ENCODE assay signal across 29 mouse cellular contexts in the genomic region with DNA sequence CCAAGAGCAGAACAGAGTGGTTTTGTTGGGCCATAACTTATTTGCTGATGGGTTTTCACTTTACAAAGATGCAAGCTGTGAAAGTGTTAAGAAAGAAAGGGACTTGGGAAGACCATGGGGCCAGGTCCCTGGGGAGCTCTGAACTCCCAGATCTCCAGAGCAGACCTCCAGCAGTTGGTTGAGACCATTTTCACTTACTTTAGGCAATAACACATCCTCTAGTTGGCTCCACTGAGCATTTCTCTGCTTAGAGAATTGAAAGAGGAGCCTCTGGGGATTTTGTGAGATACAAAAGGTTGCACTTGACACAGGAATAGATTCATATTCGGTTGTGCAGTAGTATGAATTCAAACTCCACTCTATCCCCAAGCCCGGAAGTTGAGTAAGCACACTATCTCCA.
DNase-seq lines count a peak whose midpoint lies in the region; ATAC-seq and TF ChIP-seq lines count a peak whose summit lies in the region.
"Had no signal": no experiment of that assay in that cellular context is flagged by ENCODE, and none has a peak within 500 bp of the region (broad histone marks: within the 10 kb centered on the region; RNA-seq: fewer than 3 reads in every experiment).

No protein-coding gene starts in this region.

- DNase-seq in midbrain, embryonic 14.5 days: peak; percentile 35
- DNase-seq in midbrain, embryonic 10.5 days (ENCODE audit: low spot score): no peak
- no peak for DNase-seq in CH12.LX (ENCODE audit: extremely low read depth)
- DNase-seq in cerebellum, postnatal 4 days (ENCODE audit: low spot score in 2 of 2): no peak
- DNase-seq in stomach, postnatal 0 days (ENCODE audit: low spot score): no peak
- DNase-seq: adrenal gland, adult 8-10 months; cerebellum, adult 8-10 months; cerebellum, postnatal 25 days; gastrocnemius, postnatal 10 days; heart, postnatal 36 days; kidney, adult 11 months; kidney, postnatal 36 days; layer of hippocampus, adult 9-11 months; liver, embryonic 13.5 days; lung, postnatal 10 days; right cerebral cortex, postnatal 14 days; thymus, postnatal 14 days had no signal

- H3K4me2 ChIP-seq in intestine, postnatal 0 days (replicated peaks; ENCODE audit: low read depth): no peak overlapping the region
- H3K4me2 ChIP-seq in intestine, embryonic 16.5 days (ENCODE audit: low read depth, low read length): no peak overlapping the region
- no peak overlapping the region for H3K4me2 ChIP-seq in midbrain, embryonic 14.5 days (ENCODE audit: low read length)
- H3K4me2 ChIP-seq in CH12.LX (ENCODE audit: insufficient read depth, low read depth, poor library complexity, severe bottlenecking): no peak overlapping the region
- no peak overlapping the region for H3K4me2 ChIP-seq in stomach, postnatal 0 days (replicated peaks; ENCODE audit: low read depth)
- H3K4me2 ChIP-seq: embryonic facial prominence, embryonic 13.5 days; heart, embryonic 11.5 days; hindbrain, embryonic 12.5 days; kidney, embryonic 15.5 days; limb, embryonic 15.5 days; liver, embryonic 13.5 days; neural tube, embryonic 15.5 days had no signal

- H3K4me3 ChIP-seq in intestine, postnatal 0 days (ENCODE audit: low read depth, low read length): no peak overlapping the region
- H3K4me3 ChIP-seq in intestine, embryonic 16.5 days (ENCODE audit: low read length): no peak overlapping the region
- no peak overlapping the region for H3K4me3 ChIP-seq in midbrain, embryonic 14.5 days (replicated peaks; ENCODE audit: low read depth, low read length)
- H3K4me3 ChIP-seq in midbrain, embryonic 10.5 days: no peak overlapping the region
- no peak overlapping the region for H3K4me3 ChIP-seq in CH12.LX (replicated peaks in 1 of 3; ENCODE audit: low read depth in 2 of 3, low read length in 2 of 3, poor library complexity in 1 of 3)
- no peak overlapping the region for H3K4me3 ChIP-seq in stomach, postnatal 0 days (ENCODE audit: low read depth, low read length)
- H3K4me3 ChIP-seq: embryonic facial prominence, embryonic 13.5 days; hindbrain, embryonic 12.5 days; kidney, embryonic 15.5 days; limb, embryonic 10.5 days; limb, embryonic 15.5 days; liver, embryonic 13.5 days; neural tube, embryonic 15.5 days had no signal

- no peaks in the 10 kb centered on the region for H3K79me2 ChIP-seq in CH12.LX (replicated peaks; ENCODE audit: control insufficient read depth, extremely low read depth, insufficient read depth, poor library complexity, severe bottlenecking)

- H3K27ac ChIP-seq in intestine, postnatal 0 days (ENCODE audit: low read depth, low read length): no peak overlapping the region
- no peak overlapping the region for H3K27ac ChIP-seq in intestine, embryonic 16.5 days (ENCODE audit: low read length)
- H3K27ac ChIP-seq in midbrain, embryonic 14.5 days (replicated peaks; ENCODE audit: low read depth, low read length): no peak overlapping the region
- H3K27ac ChIP-seq in midbrain, embryonic 10.5 days (replicated peaks): no peak overlapping the region
- H3K27ac ChIP-seq in CH12.LX (ENCODE audit: insufficient read depth, low read depth): no peak overlapping the region
- no peak overlapping the region for H3K27ac ChIP-seq in stomach, postnatal 0 days (replicated peaks)
- H3K27ac ChIP-seq: embryonic facial prominence, embryonic 13.5 days; hindbrain, embryonic 12.5 days; hindbrain, postnatal 0 days; kidney, embryonic 15.5 days; limb, embryonic 10.5 days; limb, embryonic 15.5 days; liver, embryonic 13.5 days; neural tube, embryonic 15.5 days had no signal

- dilution Hi-C loops in CH12.LX (cut with MboI; ENCODE audit: extremely low pct_ligation_motif_present, extremely low pct_unique_long_range_greater_than_20kb, low sequenced_read_pairs): no loop called here

- no peak for TF ChIP-seq EP300 in CH12.LX (IDR thresholded peaks at IDR 0.05; ENCODE audit: low read length)
- TF ChIP-seq EP300 in stomach, postnatal 0 days (optimal IDR thresholded peaks at IDR 0.05): no peak

- in situ Hi-C loops in CH12.LX (cut with MboI; ENCODE audit: low pct_ligation_motif_present, low pct_unique_long_range_greater_than_20kb, low sequenced_read_pairs): no loop called here

- no peak overlapping the region for H3K9ac ChIP-seq in intestine, postnatal 0 days (ENCODE audit: low read depth, low read length)
- H3K9ac ChIP-seq in intestine, embryonic 16.5 days (ENCODE audit: low read depth, low read length): no peak overlapping the region
- H3K9ac ChIP-seq in midbrain, embryonic 14.5 days (replicated peaks; ENCODE audit: low read length): no peak overlapping the region
- H3K9ac ChIP-seq in CH12.LX (ENCODE audit: insufficient read depth, low read depth): no peak overlapping the region
- H3K9ac ChIP-seq in stomach, postnatal 0 days (ENCODE audit: low read length): no peak overlapping the region
- H3K9ac ChIP-seq: embryonic facial prominence, embryonic 13.5 days; hindbrain, embryonic 12.5 days; kidney, embryonic 15.5 days; limb, embryonic 15.5 days; liver, embryonic 13.5 days; neural tube, embryonic 15.5 days had no signal

- 81% methylated on average over 2 of the region's 2 CpGs for WGBS in intestine, postnatal 0 days
- WGBS in intestine, embryonic 16.5 days: 86% methylated on average over 2 of the region's 2 CpGs
- WGBS in midbrain, embryonic 14.5 days: 85% methylated on average over 2 of the region's 2 CpGs
- 85% methylated on average over 2 of the region's 2 CpGs for WGBS in midbrain, embryonic 10.5 days
- WGBS in stomach, postnatal 0 days: 74% methylated on average over 2 of the region's 2 CpGs

- TF ChIP-seq POLR2A in CH12.LX (IDR thresholded peaks at IDR 0.05; ENCODE audit: low read depth, low read length): no peak

- no peaks in the 10 kb centered on the region for H3K9me3 ChIP-seq in intestine, postnatal 0 days (ENCODE audit: control insufficient read depth)
- no peaks in the 10 kb centered on the region for H3K9me3 ChIP-seq in intestine, embryonic 16.5 days (ENCODE audit: control insufficient read depth, low read length)
- H3K9me3 ChIP-seq in midbrain, embryonic 14.5 days (ENCODE audit: control insufficient read depth, low read length): no peaks in the 10 kb centered on the region
- H3K9me3 ChIP-seq in midbrain, embryonic 10.5 days (replicated peaks): no peaks in the 10 kb centered on the region
- H3K9me3 ChIP-seq in CH12.LX (replicated peaks; ENCODE audit: low read length): no peaks in the 10 kb centered on the region
- no peaks in the 10 kb centered on the region for H3K9me3 ChIP-seq in stomach, postnatal 0 days (ENCODE audit: control insufficient read depth, low read length)
- H3K9me3 ChIP-seq: embryonic facial prominence, embryonic 13.5 days; hindbrain, embryonic 12.5 days; kidney, embryonic 15.5 days; limb, embryonic 10.5 days; limb, embryonic 15.5 days; liver, embryonic 13.5 days; neural tube, embryonic 15.5 days had no signal

- TF ChIP-seq RAD21 in CH12.LX (IDR thresholded peaks at IDR 0.05; ENCODE audit: low read depth, low read length): no peak; the same call in 1 of the 2 replicates

- H3K36me3 ChIP-seq in intestine, postnatal 0 days (ENCODE audit: control insufficient read depth, insufficient read depth): no peaks in the 10 kb centered on the region
- no peaks in the 10 kb centered on the region for H3K36me3 ChIP-seq in intestine, embryonic 16.5 days (ENCODE audit: control insufficient read depth, insufficient read depth, low read length)
- no peaks in the 10 kb centered on the region for H3K36me3 ChIP-seq in midbrain, embryonic 14.5 days (ENCODE audit: control insufficient read depth, insufficient read depth, low read length)
- H3K36me3 ChIP-seq in midbrain, embryonic 10.5 days: peaks cover 9% of the 10 kb centered on the region; the same call in 1 of the 2 replicates
- no peaks in the 10 kb centered on the region for H3K36me3 ChIP-seq in CH12.LX (replicated peaks in 1 of 2; ENCODE audit: control insufficient read depth in 1 of 2, insufficient read depth in 1 of 2, low read length in 1 of 2)
- no peaks in the 10 kb centered on the region for H3K36me3 ChIP-seq in stomach, postnatal 0 days (ENCODE audit: control insufficient read depth, insufficient read depth, low read length)
- H3K36me3 ChIP-seq: embryonic facial prominence, embryonic 13.5 days; hindbrain, embryonic 12.5 days; kidney, embryonic 15.5 days; limb, embryonic 10.5 days; limb, embryonic 15.5 days; liver, embryonic 13.5 days; neural tube, embryonic 15.5 days had no signal

- peak; percentile 23 for TF ChIP-seq CTCF in intestine, postnatal 0 days (IDR thresholded peaks at IDR 0.05; ENCODE audit: low read depth)
- peak in 1 of 2 experiments; percentile 56; a peak in 2 of 4 replicates for TF ChIP-seq CTCF in CH12.LX (conservative IDR thresholded peaks at IDR 0.05 in 1 of 2, IDR thresholded peaks at IDR 0.05 in 1 of 2; ENCODE audit: low read depth in 2 of 2, low read length in 2 of 2)
- no peak for TF ChIP-seq CTCF in stomach, postnatal 0 days (IDR thresholded peaks at IDR 0.05; ENCODE audit: low read depth)

- H3K4me1 ChIP-seq in intestine, postnatal 0 days (replicated peaks; ENCODE audit: control insufficient read depth, insufficient read depth, low read length): no peaks in the 10 kb centered on the region
- no peaks in the 10 kb centered on the region for H3K4me1 ChIP-seq in intestine, embryonic 16.5 days (ENCODE audit: control insufficient read depth, insufficient read depth, low read length)
- peaks cover 11% of the 10 kb centered on the region for H3K4me1 ChIP-seq in midbrain, embryonic 14.5 days (ENCODE audit: control insufficient read depth, insufficient read depth, low read length)
- peaks cover 27% of the 10 kb centered on the region for H3K4me1 ChIP-seq in midbrain, embryonic 10.5 days
- H3K4me1 ChIP-seq in CH12.LX (ENCODE audit: control insufficient read depth in 1 of 2, insufficient read depth in 2 of 2): peaks cover 0 to 15% of the 10 kb centered on the region in 2 experiments; a peak in 2 of 4 replicates
- no peaks in the 10 kb centered on the region for H3K4me1 ChIP-seq in stomach, postnatal 0 days (replicated peaks; ENCODE audit: control insufficient read depth, insufficient read depth)

- no peaks in the 10 kb centered on the region for H3K27me3 ChIP-seq in intestine, postnatal 0 days (replicated peaks; ENCODE audit: control insufficient read depth, insufficient read depth, low read length)
- no peaks in the 10 kb centered on the region for H3K27me3 ChIP-seq in intestine, embryonic 16.5 days (replicated peaks; ENCODE audit: control insufficient read depth, insufficient read depth, low read length)
- H3K27me3 ChIP-seq in midbrain, embryonic 14.5 days (ENCODE audit: control insufficient read depth, insufficient read depth, low read length): no peaks in the 10 kb centered on the region
- H3K27me3 ChIP-seq in midbrain, embryonic 10.5 days (ENCODE audit: low read depth, poor library complexity, severe bottlenecking): no peaks in the 10 kb centered on the region
- H3K27me3 ChIP-seq in CH12.LX (replicated peaks): no peaks in the 10 kb centered on the region
- H3K27me3 ChIP-seq in stomach, postnatal 0 days (ENCODE audit: control insufficient read depth, insufficient read depth, low read length): no peaks in the 10 kb centered on the region
- H3K27me3 ChIP-seq: embryonic facial prominence, embryonic 13.5 days; hindbrain, embryonic 12.5 days; kidney, embryonic 15.5 days; limb, embryonic 15.5 days; liver, embryonic 13.5 days; neural tube, embryonic 15.5 days had no signal

- no peak for ATAC-seq in intestine, postnatal 0 days
- ATAC-seq in intestine, embryonic 16.5 days: no peak
- no peak for ATAC-seq in midbrain, embryonic 14.5 days (ENCODE audit: low FRiP score, low TSS enrichment)
- no peak for ATAC-seq in stomach, postnatal 0 days (ENCODE audit: low FRiP score, low TSS enrichment)
- ATAC-seq: activated CD4-positive, CD25-positive, alpha-beta regulatory T cell, adult 4 months; forebrain, embryonic 16.5 days; hindbrain, postnatal 0 days had no signal
